Mouse (Mus musculus) adrenal gland, adult (tissue): ENCODE results near the gene Rps2.
A peak's percentile ranks its signal among the peaks of the same experiment; 100 is the strongest.

Experiments
- DNase-seq, 2 experiments: peaks; one replicate each; pipeline ENCODE4 v3.0.0; 2022 to 2023; ENCODE audit warnings: low spot score in 1 of 2; ENCODE audit not compliant: inconsistent age in 2 of 2

Gene Rps2

GRCm38 (mm10) chr17:24730787-24731186, 12.9 kb downstream of the Rps2 start:
- no peak for DNase-seq

- DNase-seq, result peak in 1 of 2 experiments; percentile 61
These were observed 14.5 kb downstream of the Rps2 start for GRCm38 (mm10) chr17:24732233-24732935.

- DNase-seq, result no peak
These were observed 15.6 kb downstream of the Rps2 start for GRCm38 (mm10) chr17:24733434-24734050.

- no peak for DNase-seq
These were observed 16.6 kb downstream of the Rps2 start for GRCm38 (mm10) chr17:24734513-24734912.

- DNase-seq, result peak in 1 of 2 experiments; percentile 50
These were observed 17.5 kb downstream of the Rps2 start for GRCm38 (mm10) chr17:24735446-24735845.

GRCm38 (mm10) chr17:24736330-24737051, 18.6 kb downstream of the Rps2 start, which contains the start of gene Msrb1:
TSS of gene Msrb1 (plus strand) at chr17:24736642.
- DNase-seq, result peak; percentile 98 to 99

GRCm38 (mm10) chr17:24737135-24737810, 19.4 kb downstream of the Rps2 start:
- DNase-seq, result peak in 1 of 2 experiments; percentile 73

- DNase-seq, result no peak
These were observed 20.3 kb downstream of the Rps2 start for GRCm38 (mm10) chr17:24738238-24738637.

- DNase-seq, result no peak
These were observed 22.0 kb downstream of the Rps2 start for GRCm38 (mm10) chr17:24739926-24740325.

GRCm38 (mm10) chr17:24742307-24742706, 24.4 kb downstream of the Rps2 start:
- peak in 1 of 2 experiments; percentile 71 for DNase-seq

- no peak for DNase-seq
These were observed 26.0 kb downstream of the Rps2 start for GRCm38 (mm10) chr17:24743896-24744295.

- DNase-seq, result no peak
These were observed 26.5 kb downstream of the Rps2 start for GRCm38 (mm10) chr17:24744381-24744780.

GRCm38 (mm10) chr17:24745526-24746497, 27.9 kb downstream of the Rps2 start:
- peak; percentile 84 to 95 for DNase-seq

GRCm38 (mm10) chr17:24746986-24747385, 29.1 kb downstream of the Rps2 start:
- DNase-seq, result no peak

- DNase-seq, result peak in 1 of 2 experiments; percentile 22
These were observed 33.6 kb downstream of the Rps2 start for GRCm38 (mm10) chr17:24751528-24751927.

- peak; percentile 43 to 79 for DNase-seq
These were observed 34.8 kb downstream of the Rps2 start, which contains the start of gene Hs3st6 for GRCm38 (mm10) chr17:24752415-24753394. TSS of gene Hs3st6 (plus strand) at chr17:24752988.

GRCm38 (mm10) chr17:24757394-24757793, 39.5 kb downstream of the Rps2 start:
- no peak for DNase-seq

- no peak for DNase-seq
These were observed 43.2 kb downstream of the Rps2 start for GRCm38 (mm10) chr17:24761121-24761520.
